Comparison of ENCODE assay signal across 11 mouse cellular contexts in genomic region chr17:51936071-51936470, GRCm38 (mm10).
"Had no signal": no experiment of that assay in that cellular context is flagged by ENCODE, and none has a peak within 500 bp of the region (broad histone marks: within the 10 kb centered on the region; RNA-seq: fewer than 3 reads in every experiment).

No protein-coding gene starts in this region.

- DNase-seq: kidney, postnatal 25 days; layer of hippocampus, adult 9-11 months; layer of hippocampus, postnatal 36 days; liver; lung, adult 2 months; lung, postnatal 14 days; lung, postnatal 4 days; midbrain, embryonic 14.5 days; thymus, adult 2 months; thymus, postnatal 14 days; thymus, postnatal 4 days had no signal
